Mouse (Mus musculus): Measurements from ENCODE around the gene Ranbp2.

DNA sequence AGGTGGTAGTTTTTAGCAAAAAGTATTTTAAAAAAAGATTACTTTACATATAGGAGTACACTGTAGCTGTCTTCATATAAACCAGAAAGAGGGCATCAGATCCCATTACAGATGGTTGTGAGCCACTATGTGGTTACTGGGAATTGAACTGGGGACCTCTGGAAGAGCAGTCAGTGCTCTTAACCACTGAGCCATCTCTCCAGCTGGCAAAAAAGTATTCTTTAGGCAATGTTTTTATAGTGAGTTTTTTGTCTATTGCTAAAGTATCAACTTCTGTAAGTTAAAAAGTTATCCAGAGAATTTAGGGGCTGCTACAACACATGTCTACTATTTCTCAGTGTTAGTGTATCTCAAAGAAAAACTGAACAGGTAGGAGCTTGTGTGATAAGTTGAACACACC is 50.0 kb downstream of the Ranbp2 start:
- TF ChIP-seq CTCF (IDR thresholded peaks at IDR 0.05; ENCODE audit: control insufficient read depth, insufficient read depth, insufficient replicate concordance, low read depth, low read length) (no peak), POLR2A (IDR thresholded peaks at IDR 0.05; ENCODE audit: control insufficient read depth, low read depth, low read length) (no peak)
